Mouse (Mus musculus): ENCODE data around the gene Btg4. TPM values are rescaled to one million over a fixed set of nuclear protein-coding genes. Genes with fewer than 3 reads are reported as not detected.

Btg4 gene
- polyA plus RNA-seq, 1 experiment = not detected

DNA sequence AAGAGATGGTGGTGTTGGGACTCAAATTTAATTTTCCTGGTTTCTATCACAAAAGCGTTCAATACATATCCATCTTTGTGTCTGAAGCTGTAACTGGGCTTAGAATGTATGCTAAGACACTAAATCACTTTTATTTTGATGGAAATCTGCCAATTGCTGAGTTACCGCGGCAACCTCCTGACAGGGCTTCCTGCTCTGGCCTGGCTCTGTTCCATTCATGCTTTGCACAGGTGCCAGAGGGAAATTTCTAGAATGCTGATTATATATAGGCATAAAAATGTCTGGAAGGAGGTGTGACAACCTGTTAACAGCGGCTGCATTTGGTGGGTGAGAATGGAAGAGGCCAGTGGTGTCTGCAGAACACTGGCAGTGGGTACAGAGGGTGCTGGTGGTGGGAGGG is 85.8 kb downstream of the Btg4 start:
- Histone ChIP-seq H3K27me3 (ENCODE audit: control insufficient read depth) (no peaks in the 10 kb centered on the region), H3K4me3 (replicated peaks) (no peak overlapping the region), H3K4me1 (ENCODE audit: control insufficient read depth) (no peaks in the 10 kb centered on the region), H3K36me3 (ENCODE audit: control insufficient read depth) (no peaks in the 10 kb centered on the region), H3K9me3 (ENCODE audit: control insufficient read depth, low read length) (no peaks in the 10 kb centered on the region)
- TF ChIP-seq TAL1 (IDR thresholded peaks at IDR 0.05; ENCODE audit: low read length) (no peak), GATA1 (IDR thresholded peaks at IDR 0.05; ENCODE audit: low read length) (no peak)

DNA sequence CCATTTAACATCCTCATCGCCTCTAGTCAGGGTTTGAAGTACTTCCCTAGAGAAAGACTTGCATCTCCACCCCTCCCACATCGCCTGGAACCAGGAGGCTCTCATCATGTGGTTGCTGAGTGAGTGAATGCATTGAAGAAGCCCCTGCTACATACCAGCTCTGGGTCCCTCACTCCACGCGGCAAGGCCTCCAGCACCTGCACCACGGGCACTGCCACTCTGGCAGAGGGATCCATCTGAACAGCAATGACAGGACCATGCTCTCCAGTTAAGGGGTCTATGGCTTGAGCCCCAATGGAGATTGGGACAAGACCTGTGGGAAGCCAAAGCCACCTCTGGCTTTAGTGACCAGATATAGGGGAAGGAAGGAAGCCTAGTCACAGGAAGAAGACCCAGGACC is 86.6 kb downstream of the Btg4 start:
- TF ChIP-seq GATA1 (IDR thresholded peaks at IDR 0.05; ENCODE audit: low read length) = no peak
- TF ChIP-seq TAL1 (IDR thresholded peaks at IDR 0.05; ENCODE audit: low read length) = no peak
- Histone ChIP-seq H3K36me3 (ENCODE audit: control insufficient read depth) (no peaks in the 10 kb centered on the region), H3K27me3 (ENCODE audit: control insufficient read depth) (no peaks in the 10 kb centered on the region), H3K4me3 (replicated peaks) (no peak overlapping the region), H3K4me1 (ENCODE audit: control insufficient read depth) (no peaks in the 10 kb centered on the region), H3K9me3 (ENCODE audit: control insufficient read depth, low read length) (no peaks in the 10 kb centered on the region)

DNA sequence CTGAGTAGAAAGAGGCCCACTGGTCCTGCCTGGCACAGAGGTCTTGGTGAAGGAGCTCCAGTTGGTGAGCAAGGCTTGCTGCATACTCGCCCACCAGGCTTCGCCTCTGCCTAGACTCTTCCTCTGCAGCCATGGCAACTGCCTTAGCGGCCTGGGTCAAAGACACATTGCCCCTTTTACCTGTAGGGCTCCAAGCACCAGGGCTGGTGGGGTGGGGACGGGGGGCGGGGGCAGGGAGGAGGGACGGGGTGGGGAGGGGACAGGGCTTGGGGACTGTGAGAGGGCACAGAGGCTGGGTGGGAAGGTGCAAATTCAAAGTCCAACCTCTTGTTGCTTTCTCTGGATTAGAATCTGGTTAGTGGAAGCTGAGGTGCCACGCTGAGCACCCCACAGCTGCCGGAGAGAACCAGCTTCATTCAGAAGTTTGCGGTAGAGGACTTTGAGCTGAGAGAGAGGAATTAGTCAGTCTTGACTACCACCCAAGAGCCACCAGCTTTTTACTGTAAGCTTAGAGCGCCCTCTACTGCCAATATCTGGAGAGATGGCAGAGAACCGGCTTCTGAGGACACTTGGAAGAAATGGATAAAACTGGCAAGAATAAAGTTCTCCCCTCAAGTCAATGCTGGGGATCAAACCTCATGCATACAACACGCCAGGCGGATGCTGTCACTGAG is 91.5 kb downstream of the Btg4 start:
- Histone ChIP-seq H3K27me3 (ENCODE audit: control insufficient read depth) (0 out of 2 replicates have a peak, but pooled peaks cover 2% of the 10 kb centered on the region), H3K4me1 (ENCODE audit: control insufficient read depth) (no peaks in the 10 kb centered on the region), H3K9me3 (ENCODE audit: control insufficient read depth, low read length) (no peaks in the 10 kb centered on the region), H3K36me3 (ENCODE audit: control insufficient read depth) (no peaks in the 10 kb centered on the region), H3K4me3 (replicated peaks) (no peak overlapping the region)
- no peak for TF ChIP-seq TAL1 (IDR thresholded peaks at IDR 0.05; ENCODE audit: low read length)
- no peak for TF ChIP-seq GATA1 (IDR thresholded peaks at IDR 0.05; ENCODE audit: low read length)

DNA sequence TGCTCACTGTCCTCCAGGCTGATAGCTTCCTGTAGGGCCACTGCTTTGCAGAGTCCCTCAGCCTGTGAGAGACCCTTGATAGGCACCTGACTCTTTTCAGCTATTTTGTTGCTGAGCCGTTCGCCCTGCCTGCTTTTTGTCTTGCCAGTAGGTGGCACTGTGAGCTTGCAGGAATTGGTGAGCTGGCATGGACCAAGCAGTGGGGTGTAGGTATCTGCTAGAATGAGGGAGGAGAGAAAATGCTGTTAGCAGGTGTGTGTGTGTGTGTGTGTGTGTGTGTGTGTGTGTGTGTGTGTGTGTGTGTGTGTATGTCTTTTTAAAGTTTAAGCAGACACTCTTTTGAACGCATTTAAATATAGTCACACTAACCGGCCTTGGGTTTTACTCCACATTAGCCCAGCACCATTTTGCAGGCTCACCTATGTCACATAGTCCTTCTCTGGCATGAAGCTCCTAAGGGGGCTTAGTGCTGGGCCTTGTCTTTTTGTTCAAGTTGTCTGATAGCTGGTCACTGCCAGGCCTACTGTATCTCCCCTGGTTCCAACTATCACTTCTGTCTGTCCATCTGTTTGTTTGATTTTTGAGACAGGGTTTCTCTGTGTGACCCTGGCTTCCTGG is 101.2 kb downstream of the Btg4 start:
- Histone ChIP-seq H3K9me3 (ENCODE audit: control insufficient read depth, low read length) (no peaks in the 10 kb centered on the region), H3K4me1 (ENCODE audit: control insufficient read depth) (no peaks in the 10 kb centered on the region), H3K36me3 (ENCODE audit: control insufficient read depth) (no peaks in the 10 kb centered on the region), H3K27me3 (ENCODE audit: control insufficient read depth) (peaks cover 6% of the 10 kb centered on the region), H3K4me3 (replicated peaks) (no peak overlapping the region)
- TF ChIP-seq TAL1 (IDR thresholded peaks at IDR 0.05; ENCODE audit: low read length) (no peak), GATA1 (IDR thresholded peaks at IDR 0.05; ENCODE audit: low read length) (no peak)

DNA sequence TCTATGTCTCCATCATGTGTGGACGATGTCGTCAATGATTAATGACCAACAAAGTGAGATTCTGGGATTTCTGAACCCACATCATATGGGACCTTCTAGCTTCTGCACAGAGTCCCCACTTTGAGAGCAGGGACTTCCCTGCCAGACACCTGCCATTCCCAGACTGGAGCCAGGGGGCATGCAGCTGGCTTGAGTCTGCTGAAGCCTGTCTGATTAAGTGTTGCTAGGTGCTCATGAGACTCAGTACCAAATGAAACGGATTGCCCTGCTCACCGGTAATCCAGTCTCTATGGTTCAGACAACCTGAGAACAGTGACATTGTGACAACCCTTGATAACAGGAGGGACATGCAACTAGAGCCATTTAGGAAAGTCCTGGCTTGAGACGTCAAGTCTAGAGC is 103.3 kb downstream of the Btg4 start:
- Histone ChIP-seq H3K27me3 (ENCODE audit: control insufficient read depth) (peaks cover 6% of the 10 kb centered on the region), H3K4me1 (ENCODE audit: control insufficient read depth) (no peaks in the 10 kb centered on the region), H3K4me3 (replicated peaks) (no peak overlapping the region), H3K36me3 (ENCODE audit: control insufficient read depth) (no peaks in the 10 kb centered on the region), H3K9me3 (ENCODE audit: control insufficient read depth, low read length) (no peaks in the 10 kb centered on the region)
- TF ChIP-seq TAL1 (IDR thresholded peaks at IDR 0.05; ENCODE audit: low read length) (no peak), GATA1 (IDR thresholded peaks at IDR 0.05; ENCODE audit: low read length) (no peak)

DNA sequence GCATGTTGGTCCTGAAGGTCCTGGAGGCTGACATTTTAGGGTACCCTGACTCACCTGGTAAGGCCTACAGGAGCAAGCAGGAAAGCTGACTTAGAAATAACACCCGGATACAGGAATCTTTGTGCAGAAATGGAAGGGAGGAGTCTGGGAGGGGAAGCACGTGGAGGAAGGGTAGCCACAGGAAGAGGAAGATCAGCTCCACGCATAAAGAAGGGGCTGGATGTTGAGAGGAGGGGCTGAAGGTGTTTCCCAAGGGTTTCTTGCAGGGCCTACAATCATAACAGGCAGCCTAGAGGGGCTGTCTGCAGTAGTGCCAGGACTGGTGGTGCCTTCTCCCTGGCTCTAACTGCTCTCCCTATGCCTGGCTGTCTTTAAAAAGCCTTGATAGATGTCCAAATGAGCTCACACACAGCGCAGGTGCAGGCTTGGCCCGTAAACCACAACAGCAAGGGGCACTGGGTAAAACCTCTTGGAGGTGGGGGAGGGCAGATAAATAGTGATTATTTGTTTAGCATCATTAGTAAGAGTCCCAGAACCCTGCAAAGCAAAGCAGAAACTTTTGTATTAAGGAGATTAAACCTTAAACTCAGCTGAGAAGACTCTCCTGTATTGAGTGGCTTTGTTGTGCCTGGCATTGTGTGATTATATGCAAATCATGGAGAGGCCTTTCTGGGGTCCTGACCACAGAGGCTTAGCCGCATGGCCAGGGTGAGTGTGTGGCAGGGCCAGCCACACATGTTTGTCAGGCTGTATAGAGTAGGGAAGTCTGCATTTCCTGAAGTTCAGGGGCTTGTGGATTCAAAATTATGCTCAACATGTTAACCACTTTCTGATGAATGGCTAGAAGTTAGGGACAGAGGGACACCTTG is 104.8 kb downstream of the Btg4 start, which contains the start of gene Gm32742:
Gene Gm32742 (minus strand): TSS at position 206 of the 869 bp plus-strand sequence.
- no peak for TF ChIP-seq GATA1 (IDR thresholded peaks at IDR 0.05; ENCODE audit: low read length)
- TF ChIP-seq TAL1 (IDR thresholded peaks at IDR 0.05; ENCODE audit: low read length) = no peak
- Histone ChIP-seq H3K4me3 (replicated peaks) (no peak within 1 kb of the TSS), H3K27me3 (ENCODE audit: control insufficient read depth) (no peaks in the 10 kb centered on the region), H3K36me3 (ENCODE audit: control insufficient read depth) (no peaks in the 10 kb centered on the region), H3K4me1 (ENCODE audit: control insufficient read depth) (no peaks in the 10 kb centered on the region), H3K9me3 (ENCODE audit: control insufficient read depth, low read length) (no peaks in the 10 kb centered on the region)

DNA sequence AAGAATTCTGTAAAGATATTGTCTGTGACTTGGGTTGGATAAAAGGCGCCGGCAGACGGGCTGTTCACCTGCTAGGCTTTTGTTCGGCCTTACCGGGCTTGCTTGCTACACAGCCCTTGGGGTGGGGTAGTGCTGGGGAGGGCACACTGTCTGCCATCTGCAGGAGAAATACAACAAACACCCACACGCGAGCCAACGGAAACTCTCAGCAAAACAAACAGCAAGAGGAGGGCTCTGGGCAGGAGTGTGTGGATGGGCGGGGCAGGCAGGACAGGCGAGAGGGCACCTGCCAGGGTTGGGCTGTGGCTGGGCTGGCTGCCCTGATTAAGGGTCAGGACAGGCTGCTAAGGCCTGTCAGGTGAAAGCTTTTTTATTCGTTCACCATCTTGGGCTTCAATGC is 107.3 kb downstream of the Btg4 start:
- TF ChIP-seq GATA1 (IDR thresholded peaks at IDR 0.05; ENCODE audit: low read length) (no peak), TAL1 (IDR thresholded peaks at IDR 0.05; ENCODE audit: low read length) (no peak)
- H3K4me3 ChIP-seq (replicated peaks) = no peak overlapping the region
- H3K9me3 ChIP-seq (ENCODE audit: control insufficient read depth, low read length) = no peaks in the 10 kb centered on the region
- H3K27me3 ChIP-seq (ENCODE audit: control insufficient read depth) = no peaks in the 10 kb centered on the region
- H3K4me1 ChIP-seq (ENCODE audit: control insufficient read depth) = no peaks in the 10 kb centered on the region
- no peaks in the 10 kb centered on the region for H3K36me3 ChIP-seq (ENCODE audit: control insufficient read depth)

DNA sequence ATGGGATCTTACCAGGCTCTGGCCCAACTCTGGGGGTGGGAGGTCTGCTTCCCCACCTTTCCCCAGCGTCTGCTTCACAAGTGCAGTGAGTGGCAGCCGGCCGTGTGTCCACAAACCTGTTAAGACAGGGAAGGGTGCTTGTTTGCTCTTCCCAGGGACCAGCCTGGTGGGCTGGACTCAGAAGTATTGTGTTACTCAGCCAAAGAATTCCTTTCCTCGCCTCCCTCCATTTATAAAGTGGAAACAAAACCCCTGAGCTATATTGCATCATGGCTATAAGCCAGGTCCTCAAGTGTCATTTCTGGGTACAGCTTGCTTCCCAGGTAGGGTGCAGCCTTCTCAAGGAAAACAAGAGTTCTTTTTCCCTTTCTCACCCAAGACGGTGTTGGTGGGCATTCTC is 108.0 kb downstream of the Btg4 start:
- Histone ChIP-seq H3K9me3 (ENCODE audit: control insufficient read depth, low read length) (no peaks in the 10 kb centered on the region), H3K4me3 (replicated peaks) (no peak overlapping the region), H3K36me3 (ENCODE audit: control insufficient read depth) (no peaks in the 10 kb centered on the region), H3K27me3 (ENCODE audit: control insufficient read depth) (no peaks in the 10 kb centered on the region), H3K4me1 (ENCODE audit: control insufficient read depth) (no peaks in the 10 kb centered on the region)
- TF ChIP-seq GATA1 (IDR thresholded peaks at IDR 0.05; ENCODE audit: low read length) (no peak), TAL1 (IDR thresholded peaks at IDR 0.05; ENCODE audit: low read length) (no peak)

DNA sequence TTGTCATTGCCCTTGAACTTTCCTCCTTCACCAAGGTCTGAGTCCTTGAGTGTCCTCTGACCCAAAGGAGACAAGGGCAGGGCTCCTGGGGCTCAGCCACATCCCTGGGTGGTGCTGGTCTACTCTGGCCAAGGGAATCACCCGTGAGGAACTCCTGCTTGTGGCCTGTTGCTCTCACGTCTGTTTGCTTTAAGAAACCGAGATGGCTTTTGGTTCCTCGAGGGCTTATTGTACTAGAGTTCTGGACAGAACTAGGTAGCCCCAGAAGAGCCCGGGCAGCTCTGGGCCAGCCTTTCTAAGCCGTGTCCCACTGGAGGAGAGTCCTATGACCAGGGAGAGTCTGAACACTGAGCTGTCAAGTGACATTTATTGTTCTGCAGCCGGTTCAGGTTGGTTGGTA is 108.4 kb downstream of the Btg4 start:
- Histone ChIP-seq H3K4me1 (ENCODE audit: control insufficient read depth) (no peaks in the 10 kb centered on the region), H3K4me3 (replicated peaks) (no peak overlapping the region), H3K27me3 (ENCODE audit: control insufficient read depth) (no peaks in the 10 kb centered on the region), H3K9me3 (ENCODE audit: control insufficient read depth, low read length) (no peaks in the 10 kb centered on the region), H3K36me3 (ENCODE audit: control insufficient read depth) (no peaks in the 10 kb centered on the region)
- TF ChIP-seq GATA1 (IDR thresholded peaks at IDR 0.05; ENCODE audit: low read length) = no peak
- TF ChIP-seq TAL1 (IDR thresholded peaks at IDR 0.05; ENCODE audit: low read length) = no peak

Other genes with a start within 250 kb of the Btg4 start
- 0.75 and 0.92 TPM in 2 replicates for gene Ppp2r1b, start 215.6 kb upstream of the Btg4 start, polyA plus RNA-seq (2012)
- gene Sik2, start 51.8 kb upstream of the Btg4 start, polyA plus RNA-seq (2012) = 1.0 and 1.2 TPM in 2 replicates
- gene Layn, start 16.2 kb downstream of the Btg4 start, polyA plus RNA-seq (2012) = not detected in 2 replicates
- gene 4833427G06Rik, start 41.2 kb downstream of the Btg4 start, polyA plus RNA-seq (2012) = not detected in 2 replicates
- gene Gm32742, start 104.6 kb downstream of the Btg4 start, polyA plus RNA-seq (2012) = not detected in 2 replicates
- 0.07 and 0.10 TPM in 2 replicates for gene Pou2af1, start 152.8 kb downstream of the Btg4 start, polyA plus RNA-seq (2012)
- gene Colca2, start 217.7 kb downstream of the Btg4 start, polyA plus RNA-seq (2012) = not detected in 2 replicates

Data from erythroblast, embryonic 14.5 days (primary cell).